Mouse (Mus musculus) midbrain, embryonic 15.5 days (tissue): ENCODE data around the gene Ankrd9. TPM values are rescaled to one million over a fixed set of nuclear protein-coding genes. Genes with fewer than 3 reads are reported as not detected.

Source experiments
- ATAC-seq: fragments of 200-750 bp; cut with Nextera tagmentation; replicated peaks from 2 replicates; pipeline ENCODE4 v1.8.0; 2017; ENCODE audit warnings: moderate TSS enrichment
- H3K27ac ChIP-seq: fragments of 300-500 bp; sonication (generic); 2 replicates; pipeline ENCODE4 v1.5.1; 2015; ENCODE audit warnings: mild to moderate bottlenecking, inconsistent platforms
- H3K27me3 ChIP-seq: fragments of 300-500 bp; sonication (generic); replicated peaks from 2 replicates; pipeline ENCODE4 v1.6.1; 2015; ENCODE audit warnings: inconsistent platforms
- H3K36me3 ChIP-seq: fragments of 300-500 bp; sonication (generic); replicated peaks from 2 replicates; pipeline ENCODE4 v1.6.1; 2015; ENCODE audit warnings: inconsistent platforms
- H3K4me1 ChIP-seq: fragments of 300-500 bp; sonication (generic); 2 replicates; pipeline ENCODE4 v1.6.1; 2015; ENCODE audit warnings: inconsistent platforms
- H3K4me2 ChIP-seq: fragments of 300-500 bp; sonication (generic); 2 replicates; pipeline ENCODE4 v1.6.1; 2015; ENCODE audit warnings: inconsistent platforms, mild to moderate bottlenecking, moderate library complexity
- H3K4me3 ChIP-seq: fragments of 300-500 bp; sonication (generic); 2 replicates; pipeline ENCODE4 v1.5.1; 2015; ENCODE audit warnings: mild to moderate bottlenecking, inconsistent platforms
- H3K9ac ChIP-seq: fragments of 300-500 bp; sonication (generic); 2 replicates; pipeline ENCODE4 v1.6.1; 2015; ENCODE audit warnings: mild to moderate bottlenecking, inconsistent platforms
- H3K9me3 ChIP-seq: fragments of 300-500 bp; sonication (generic); 2 replicates; pipeline ENCODE4 v1.6.1; 2016; ENCODE audit warnings: inconsistent platforms
- WGBS: fragments of 180-500 bp; shearing (Covaris S2); methylation state at CpG from one replicate; pipeline ENCODE4 v1.1.7; 2015; ENCODE audit warnings: mixed read lengths; 5-methylcytosine and 5-hydroxymethylcytosine counted together
- polyA plus RNA-seq: library from polyadenylated mRNA; unstranded; fragments of >200 nt; fragmentation: Nextera tagmentation; extraction: Ambion mirVana; gene quantifications from 2 replicates; pipeline ENCODE4 v1.2.1, GENCODE M21; 2015

Ankrd9 gene
- polyA plus RNA-seq, 1 experiment from 2014 or later, result 8.3 TPM

- H3K4me3 ChIP-seq, result no peak overlapping the region
- WGBS, result 88% methylated on average over 7 of the region's 7 CpGs
Observed at GRCm38 (mm10) chr12:110951236-110951635, 27.6 kb downstream of the Ankrd9 start.

DNA sequence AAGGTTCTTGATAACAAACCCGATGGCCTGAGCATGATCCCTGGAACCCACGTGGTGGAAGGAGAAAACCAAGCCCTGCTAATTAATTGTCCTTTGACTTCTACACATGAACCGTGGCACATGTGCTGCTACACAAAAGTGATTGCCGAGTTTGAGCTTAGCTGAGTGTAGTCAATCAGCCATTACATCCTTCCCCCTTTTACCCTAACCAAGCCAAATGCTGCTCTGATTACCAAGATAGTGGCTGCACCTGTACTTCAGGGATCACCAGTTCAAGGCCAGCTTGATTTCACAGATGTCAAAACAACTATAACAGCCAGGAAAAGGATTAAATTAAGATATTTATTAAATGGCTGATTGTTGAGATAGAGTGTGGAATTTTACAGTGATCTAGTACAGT is 28.7 kb downstream of the Ankrd9 start:
- no peak overlapping the region for H3K27ac ChIP-seq
- no peak for ATAC-seq
- H3K4me2 ChIP-seq, result no peak overlapping the region

More at GRCm38 (mm10) chr12:110951236-110951635, 27.6 kb downstream of the Ankrd9 start:
- Histone ChIP-seq H3K27me3 (no peaks in the 10 kb centered on the region), H3K9me3 (no peaks in the 10 kb centered on the region), H3K4me1 (no peaks in the 10 kb centered on the region), H3K9ac (no peak overlapping the region), H3K36me3 (peaks cover 30% of the 10 kb centered on the region; the same call in 1 of the 2 replicates), H3K27ac (no peak overlapping the region), H3K4me2 (no peak overlapping the region)
- no peak for ATAC-seq

DNA sequence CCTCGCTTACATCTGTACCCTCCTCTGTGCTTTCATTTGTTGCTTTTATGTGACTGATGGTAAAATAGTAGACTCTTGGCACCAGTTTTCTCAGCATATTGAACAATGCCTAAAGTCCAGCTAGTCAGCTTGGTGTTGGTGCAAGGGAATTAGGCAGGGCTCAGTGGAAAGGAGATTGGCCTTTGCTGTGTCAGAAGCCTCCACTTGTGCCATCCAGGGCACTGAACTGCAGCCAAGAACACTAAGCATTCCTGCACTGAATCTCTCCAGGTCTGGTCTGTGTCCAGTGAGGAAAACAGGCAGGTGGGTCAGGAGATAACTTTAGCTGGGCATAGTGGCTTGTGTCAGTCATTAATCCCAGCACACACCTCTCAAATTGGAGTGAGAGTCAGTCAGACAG is 29.4 kb downstream of the Ankrd9 start:
- Histone ChIP-seq H3K4me1 (no peaks in the 10 kb centered on the region), H3K27ac (no peak overlapping the region), H3K4me3 (no peak overlapping the region), H3K4me2 (no peak overlapping the region), H3K9ac (no peak overlapping the region), H3K27me3 (no peaks in the 10 kb centered on the region), H3K9me3 (no peaks in the 10 kb centered on the region), H3K36me3 (peaks cover 31% of the 10 kb centered on the region; the same call in 1 of the 2 replicates)
- WGBS, result 91% methylated on average over 1 of the region's 1 CpGs
- no peak for ATAC-seq

More for the DNA sequence above, 28.7 kb downstream of the Ankrd9 start:
- peaks cover 31% of the 10 kb centered on the region; the same call in 1 of the 2 replicates for H3K36me3 ChIP-seq
- H3K4me1 ChIP-seq, result no peaks in the 10 kb centered on the region
- no peaks in the 10 kb centered on the region for H3K27me3 ChIP-seq
- H3K4me3 ChIP-seq, result no peak overlapping the region
- H3K9ac ChIP-seq, result no peak overlapping the region
- no peaks in the 10 kb centered on the region for H3K9me3 ChIP-seq
- whole genome bisulfite sequencing, result 82% methylated on average over 4 of the region's 4 CpGs

DNA sequence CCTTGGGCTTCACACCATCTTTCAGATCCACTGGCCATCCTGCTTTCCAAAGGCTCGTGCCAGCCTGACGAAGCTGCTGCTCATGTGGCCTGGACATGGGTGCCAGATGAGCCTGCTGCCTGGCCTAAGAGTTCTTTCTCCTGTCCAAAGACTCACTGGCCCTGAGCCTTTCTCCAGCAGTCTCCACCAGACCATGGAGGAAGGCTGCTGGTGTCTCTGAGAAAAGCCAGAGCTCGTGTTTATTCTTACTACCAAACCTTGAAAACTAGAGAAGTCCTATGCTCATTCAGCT is 30.0 kb downstream of the Ankrd9 start:
- 88% methylated on average over 3 of the region's 3 CpGs for WGBS
- no peak for ATAC-seq
- Histone ChIP-seq H3K36me3 (peaks cover 31% of the 10 kb centered on the region; the same call in 1 of the 2 replicates), H3K9ac (no peak overlapping the region), H3K4me2 (no peak overlapping the region), H3K27ac (no peak overlapping the region), H3K27me3 (no peaks in the 10 kb centered on the region), H3K4me3 (no peak overlapping the region), H3K4me1 (no peaks in the 10 kb centered on the region), H3K9me3 (no peaks in the 10 kb centered on the region)

DNA sequence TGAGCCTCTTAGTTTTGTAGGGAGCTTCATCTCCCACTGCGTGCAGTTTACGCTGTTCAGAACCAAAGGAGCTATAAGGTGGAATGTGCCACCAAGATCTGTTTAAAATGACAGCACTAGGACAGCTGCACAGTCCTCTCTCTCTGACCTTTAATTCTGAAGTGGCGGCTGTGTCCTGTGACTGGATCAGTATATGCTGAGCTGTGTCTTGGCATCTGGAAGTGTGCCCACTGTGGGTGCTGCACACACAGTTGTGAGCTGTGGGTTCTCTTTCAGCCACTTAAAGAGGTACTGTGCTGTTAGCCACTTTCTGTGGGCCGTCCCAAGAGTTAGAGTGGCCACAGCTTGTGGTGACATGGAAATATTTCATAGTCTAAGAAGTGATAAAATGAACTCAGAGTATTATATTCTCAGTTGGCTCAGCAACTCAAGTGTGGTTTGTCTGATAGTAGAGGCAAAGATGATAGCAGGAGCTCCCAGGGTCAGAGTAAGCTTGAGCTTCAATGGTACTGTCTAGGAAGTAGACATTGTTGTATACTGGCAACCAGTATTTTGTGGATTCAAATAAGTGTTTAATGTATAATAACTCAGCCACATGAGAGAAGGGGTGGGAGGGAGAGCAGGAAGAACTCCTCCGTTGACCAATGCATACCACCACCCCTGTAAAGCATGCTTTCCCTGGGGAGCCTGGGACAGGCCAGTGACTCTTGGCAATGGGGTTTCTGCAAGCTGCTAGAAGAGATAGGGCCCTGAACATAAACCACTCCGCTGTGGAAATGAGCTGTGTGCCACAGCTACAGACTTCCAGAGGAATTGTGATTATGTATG is 30.5 kb downstream of the Ankrd9 start:
- Histone ChIP-seq H3K9ac (no peak overlapping the region), H3K9me3 (no peaks in the 10 kb centered on the region), H3K4me2 (no peak overlapping the region), H3K36me3 (peaks cover 31% of the 10 kb centered on the region; the same call in 1 of the 2 replicates), H3K4me3 (no peak overlapping the region), H3K27me3 (no peaks in the 10 kb centered on the region), H3K4me1 (no peaks in the 10 kb centered on the region), H3K27ac (no peak overlapping the region)
- no peak for ATAC-seq
- 89% methylated on average over 6 of the region's 6 CpGs for WGBS

GRCm38 (mm10) chr12:110946216-110946615 is 32.6 kb downstream of the Ankrd9 start:
- no peak overlapping the region for H3K9ac ChIP-seq
- H3K36me3 ChIP-seq, result peaks cover 37% of the 10 kb centered on the region; the same call in 1 of the 2 replicates
- no peak overlapping the region for H3K27ac ChIP-seq
- 87% methylated on average over 7 of the region's 7 CpGs for WGBS
- no peak overlapping the region for H3K4me3 ChIP-seq
- H3K27me3 ChIP-seq, result no peaks in the 10 kb centered on the region
- ATAC-seq, result no peak
- no peaks in the 10 kb centered on the region for H3K9me3 ChIP-seq
- H3K4me2 ChIP-seq, result no peak overlapping the region
- H3K4me1 ChIP-seq, result no peaks in the 10 kb centered on the region

GRCm38 (mm10) chr12:110940869-110941268 is 38.0 kb downstream of the Ankrd9 start:
- Histone ChIP-seq H3K27ac (no peak overlapping the region), H3K9me3 (no peaks in the 10 kb centered on the region), H3K4me3 (no peak overlapping the region), H3K36me3 (peaks cover 14% of the 10 kb centered on the region; the same call in 1 of the 2 replicates), H3K4me1 (no peaks in the 10 kb centered on the region), H3K9ac (no peak overlapping the region), H3K27me3 (no peaks in the 10 kb centered on the region), H3K4me2 (no peak overlapping the region)
- WGBS, result 86% methylated on average over 3 of the region's 3 CpGs
- no peak for ATAC-seq

DNA sequence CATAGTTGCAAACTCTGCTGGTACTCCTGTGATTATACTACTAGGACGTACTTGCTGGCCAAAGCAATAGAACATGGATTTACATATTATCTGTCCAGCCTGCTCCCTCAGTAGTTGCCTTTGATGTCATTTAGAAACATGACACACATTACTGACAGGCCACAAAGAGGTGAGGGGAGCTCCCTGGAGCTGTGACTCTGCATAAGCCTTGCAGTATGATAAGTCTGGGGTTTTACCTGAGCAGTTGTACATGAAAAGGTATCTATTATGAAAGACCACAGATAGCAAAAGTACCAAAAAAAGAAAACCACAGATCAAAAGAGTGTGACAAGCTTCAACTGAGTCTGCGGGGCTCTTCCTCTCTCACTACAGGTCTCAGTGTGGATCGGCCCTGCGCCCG is 39.5 kb downstream of the Ankrd9 start:
- peaks cover 13% of the 10 kb centered on the region; the same call in 1 of the 2 replicates for H3K36me3 ChIP-seq
- H3K4me1 ChIP-seq, result no peaks in the 10 kb centered on the region
- no peak overlapping the region for H3K4me3 ChIP-seq
- no peak overlapping the region for H3K4me2 ChIP-seq
- no peak overlapping the region for H3K27ac ChIP-seq
- 96% methylated on average over 5 of the region's 5 CpGs for WGBS
- H3K9me3 ChIP-seq, result no peaks in the 10 kb centered on the region
- no peak overlapping the region for H3K9ac ChIP-seq
- H3K27me3 ChIP-seq, result no peaks in the 10 kb centered on the region
- no peak for ATAC-seq

- 87% methylated on average over 5 of the region's 5 CpGs for WGBS
- Histone ChIP-seq H3K4me3 (no peak overlapping the region), H3K4me2 (no peak overlapping the region), H3K27me3 (no peaks in the 10 kb centered on the region), H3K9ac (no peak overlapping the region), H3K27ac (no peak overlapping the region), H3K36me3 (peaks cover 24% of the 10 kb centered on the region; the same call in 1 of the 2 replicates), H3K9me3 (no peaks in the 10 kb centered on the region), H3K4me1 (no peaks in the 10 kb centered on the region)
- ATAC-seq, result no peak
Observed at GRCm38 (mm10) chr12:110937496-110937895, 41.3 kb downstream of the Ankrd9 start.

DNA sequence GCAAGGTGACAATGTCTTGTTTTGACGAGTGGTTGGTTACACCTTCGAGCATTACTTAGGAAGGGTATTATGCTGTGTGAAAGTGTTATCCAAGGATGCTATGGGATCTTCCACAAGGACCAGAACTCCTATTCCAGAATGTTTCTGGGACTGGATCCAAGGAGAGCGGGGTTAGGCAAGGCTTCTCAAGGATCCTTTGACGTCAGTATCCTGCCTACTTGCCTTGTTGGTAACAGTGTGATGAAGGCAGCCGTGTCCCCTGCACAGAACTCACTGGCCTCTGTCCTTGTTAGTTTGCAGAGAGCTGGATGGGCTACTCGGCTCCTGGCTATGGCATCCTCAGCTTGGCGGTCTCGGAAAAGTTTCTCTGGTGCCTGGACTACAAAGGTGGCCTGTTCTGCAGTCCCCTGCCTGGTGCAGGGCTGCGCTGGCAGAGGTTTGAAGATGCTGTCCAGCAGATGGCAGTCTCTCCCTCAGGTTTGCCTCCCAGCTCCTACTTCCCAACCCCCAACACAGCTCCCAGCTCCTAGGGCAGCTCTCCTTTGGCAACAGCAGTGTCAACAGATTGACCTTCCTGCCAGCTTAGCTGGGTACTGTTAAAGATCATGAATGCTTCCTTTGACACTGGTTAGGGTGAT is 42.7 kb downstream of the Ankrd9 start:
- Histone ChIP-seq H3K4me2 (no peak overlapping the region), H3K27ac (no peak overlapping the region), H3K36me3 (peaks cover 22% of the 10 kb centered on the region; the same call in 1 of the 2 replicates), H3K4me3 (no peak overlapping the region), H3K4me1 (no peaks in the 10 kb centered on the region), H3K9ac (no peak overlapping the region), H3K9me3 (no peaks in the 10 kb centered on the region), H3K27me3 (no peaks in the 10 kb centered on the region)
- 60% methylated on average over 9 of the region's 9 CpGs for WGBS
- peak; percentile 73; the same call in 1 of the 2 replicates for ATAC-seq

GRCm38 (mm10) chr12:110932820-110933219 is 46.0 kb downstream of the Ankrd9 start:
- H3K4me3 ChIP-seq, result no peak overlapping the region
- H3K4me2 ChIP-seq, result no peak overlapping the region
- H3K27ac ChIP-seq, result no peak overlapping the region
- ATAC-seq, result no peak
- 77% methylated on average over 5 of the region's 5 CpGs for WGBS
- H3K9me3 ChIP-seq, result no peaks in the 10 kb centered on the region
- H3K4me1 ChIP-seq, result no peaks in the 10 kb centered on the region
- H3K27me3 ChIP-seq, result no peaks in the 10 kb centered on the region
- no peak overlapping the region for H3K9ac ChIP-seq
- H3K36me3 ChIP-seq, result peaks cover 23% of the 10 kb centered on the region; the same call in 1 of the 2 replicates
